Mouse (Mus musculus): ENCODE data around the gene Zkscan7.

DNA sequence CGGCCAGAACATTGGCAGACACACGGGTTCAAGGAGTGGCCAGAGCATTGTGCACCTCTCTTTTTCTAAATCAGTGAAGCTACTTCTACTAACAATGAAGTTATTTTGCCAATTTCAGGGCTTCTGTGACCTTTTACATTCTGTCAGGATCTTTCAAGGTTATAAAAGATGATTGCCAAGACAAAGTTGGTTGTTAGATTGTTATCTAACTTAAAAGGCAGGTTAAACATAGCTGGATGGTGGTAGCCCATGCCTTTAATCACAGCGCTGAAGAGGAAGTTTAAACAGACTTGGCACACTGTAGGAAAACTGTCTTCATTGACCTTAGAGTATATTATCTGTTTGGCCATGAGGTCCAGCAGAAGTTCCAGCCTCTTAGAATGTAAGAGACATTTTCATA lies 39.9 kb upstream of the Zkscan7 start:
- TF ChIP-seq MYOG (IDR thresholded peaks at IDR 0.05; ENCODE audit: control insufficient read depth, extremely low read depth, insufficient read length) = no peak
- TF ChIP-seq CTCF (IDR thresholded peaks at IDR 0.05; ENCODE audit: control insufficient read depth, insufficient read depth, insufficient read length) = no peak
- TF ChIP-seq MAX (IDR thresholded peaks at IDR 0.05) = no peak
- TF ChIP-seq USF1 (IDR thresholded peaks at IDR 0.05; ENCODE audit: low read depth) = no peak
- no peak for TF ChIP-seq MYOD1 (IDR thresholded peaks at IDR 0.05; ENCODE audit: control insufficient read depth, insufficient read length, low read depth)
- no peak for TF ChIP-seq CEBPB (IDR thresholded peaks at IDR 0.05; ENCODE audit: low read depth)
- no peak for TF ChIP-seq FOSL1 (IDR thresholded peaks at IDR 0.05; ENCODE audit: insufficient read depth, low read length, poor library complexity, severe bottlenecking)
